Mouse (Mus musculus) forebrain, embryonic 14.5 days (tissue): ENCODE results near the gene Glra3. TPM values are rescaled to one million over a fixed set of nuclear protein-coding genes. Genes with fewer than 3 reads are reported as not detected.

Experiments
- ATAC-seq: fragments of 200-750 bp; cut with Nextera tagmentation; 2 replicates; pipeline ENCODE4 v1.8.0; 2017; ENCODE audit warnings: mild to moderate bottlenecking, moderate library complexity
- DNase-seq: peaks from one replicate; pipeline ENCODE4 v3.0.0-alpha.2; 2015; ENCODE audit warnings: low spot score
- H3K27ac ChIP-seq: fragments of 300-500 bp; sonication (generic); 2 replicates; pipeline ENCODE4 v1.5.1; 2014; ENCODE audit warnings: low read depth, mild to moderate bottlenecking, control low read depth, low read length, moderate library complexity
- H3K27me3 ChIP-seq: fragments of 300-500 bp; sonication (generic); replicated peaks from 2 replicates; pipeline ENCODE4 v1.6.1; 2014; ENCODE audit warnings: low read length, control low read depth, mixed read lengths; ENCODE audit not compliant: control insufficient read depth, insufficient read depth
- H3K36me3 ChIP-seq: fragments of 300-500 bp; sonication (generic); 2 replicates; pipeline ENCODE4 v1.6.1; 2014; ENCODE audit warnings: low read length, control low read depth; ENCODE audit not compliant: control insufficient read depth, insufficient read depth
- H3K4me1 ChIP-seq: fragments of 300-500 bp; sonication (generic); 2 replicates; pipeline ENCODE4 v1.6.1; 2014; ENCODE audit warnings: antibody characterized with exemption, low read length, control low read depth; ENCODE audit not compliant: control insufficient read depth, insufficient read depth
- H3K4me2 ChIP-seq: fragments of 300-500 bp; sonication (generic); 2 replicates; pipeline ENCODE4 v1.6.1; 2014; ENCODE audit warnings: mild to moderate bottlenecking, control low read depth, low read length
- H3K4me3 ChIP-seq: fragments of 300-500 bp; sonication (generic); 2 replicates; pipeline ENCODE4 v1.5.1; 2014; ENCODE audit warnings: low read depth, low read length, control low read depth
- H3K9ac ChIP-seq: fragments of 300-500 bp; sonication (generic); 2 replicates; pipeline ENCODE4 v1.6.1; 2014; ENCODE audit warnings: mild to moderate bottlenecking, low read length, control low read depth, moderate library complexity
- H3K9me3 ChIP-seq: fragments of 300-500 bp; sonication (generic); replicated peaks from 2 replicates; pipeline ENCODE4 v1.6.1; 2016; ENCODE audit warnings: low read length, control low read depth, mixed read lengths; ENCODE audit not compliant: control insufficient read depth
- WGBS: fragments of 180-500 bp; shearing (Covaris S2); extraction: QIAGEN DNeasy Blood & Tissue Kit; methylation state at CpG from one replicate; pipeline ENCODE4 v1.1.7; 2014; 5-methylcytosine and 5-hydroxymethylcytosine counted together
- polyA plus RNA-seq: library from polyadenylated mRNA; unstranded; fragments of >200 nt; fragmentation: Nextera tagmentation; extraction: Ambion mirVana; gene quantifications from 2 replicates; pipeline ENCODE4 v1.2.1, GENCODE M21; 2014

Gene Glra3
- 0.41 and 0.61 TPM in 2 replicates for polyA plus RNA-seq

GRCm38 (mm10) chr8:55939870-55940525 lies at the start of gene Glra3:
Gene Glra3, plus strand, starts transcription at chr8:55940460.
- Histone ChIP-seq H3K4me3 (peak within 1 kb of the TSS; percentile 35), H3K4me2 (peak within 1 kb of the TSS; percentile 70), H3K36me3 (no peaks in the 10 kb centered on the region), H3K9ac (peak within 1 kb of the TSS; percentile 43), H3K27ac (no peak within 1 kb of the TSS), H3K9me3 (no peaks in the 10 kb centered on the region), H3K4me1 (peaks cover 11% of the 10 kb centered on the region), H3K27me3 (no peaks in the 10 kb centered on the region)
- peak; percentile 99 for ATAC-seq
- 7% methylated on average over 11 of the region's 11 CpGs for WGBS
- peak; percentile 79 for DNase-seq

- Histone ChIP-seq H3K9ac (no peak within 1 kb of the TSS), H3K36me3 (no peaks in the 10 kb centered on the region), H3K9me3 (no peaks in the 10 kb centered on the region), H3K27me3 (no peaks in the 10 kb centered on the region), H3K4me2 (no peak within 1 kb of the TSS), H3K27ac (no peak within 1 kb of the TSS), H3K4me1 (no peaks in the 10 kb centered on the region), H3K4me3 (no peak within 1 kb of the TSS)
- WGBS: 90% methylated on average over 1 of the region's 1 CpGs
- ATAC-seq (no peak), DNase-seq (no peak)
Measured at GRCm38 (mm10) chr8:55906848-55907247, 33.4 kb upstream of the Glra3 start, which contains the start of gene Adam29. Gene Adam29, minus strand, starts transcription at chr8:55906948.

- H3K36me3 ChIP-seq: no peaks in the 10 kb centered on the region
Measured at GRCm38 (mm10) chr8:55940526-55940880, 243 bp downstream of the Glra3 start.

GRCm38 (mm10) chr8:55964759-55965320 lies 24.6 kb downstream of the Glra3 start:
- Histone ChIP-seq H3K9me3 (no peaks in the 10 kb centered on the region), H3K4me2 (no peak overlapping the region), H3K9ac (no peak overlapping the region), H3K4me3 (no peak overlapping the region), H3K36me3 (no peaks in the 10 kb centered on the region), H3K27ac (no peak overlapping the region), H3K4me1 (no peaks in the 10 kb centered on the region), H3K27me3 (peaks cover 6% of the 10 kb centered on the region)
- 9% methylated on average over 3 of the region's 3 CpGs for WGBS
- ATAC-seq: peak; percentile 95
- DNase-seq: peak; percentile 76

More at GRCm38 (mm10) chr8:55940526-55940880, 243 bp downstream of the Glra3 start:
- peak overlapping the region; percentile 43 for H3K9ac ChIP-seq
- H3K27ac ChIP-seq: no peak overlapping the region
- H3K9me3 ChIP-seq: no peaks in the 10 kb centered on the region
- peak overlapping the region; percentile 70 for H3K4me2 ChIP-seq
- no peaks in the 10 kb centered on the region for H3K27me3 ChIP-seq
- peak; percentile 87 for ATAC-seq
- H3K4me3 ChIP-seq: peak overlapping the region; percentile 35
- peak; percentile 70 for DNase-seq
- peaks cover 11% of the 10 kb centered on the region for H3K4me1 ChIP-seq
- WGBS: under 1% methylated on average over 8 of the region's 8 CpGs

GRCm38 (mm10) chr8:55997859-55998258 lies 57.6 kb downstream of the Glra3 start:
- no peaks in the 10 kb centered on the region for H3K27me3 ChIP-seq
- 59% methylated on average over 3 of the region's 3 CpGs for WGBS
- H3K27ac ChIP-seq: no peak overlapping the region
- H3K9me3 ChIP-seq: no peaks in the 10 kb centered on the region
- ATAC-seq (peak; percentile 62; the same call in 1 of the 2 replicates), DNase-seq (peak; percentile 59)
- no peaks in the 10 kb centered on the region for H3K36me3 ChIP-seq
- H3K4me1 ChIP-seq: no peaks in the 10 kb centered on the region
- no peak overlapping the region for H3K4me2 ChIP-seq
- no peak overlapping the region for H3K4me3 ChIP-seq
- no peak overlapping the region for H3K9ac ChIP-seq

- Histone ChIP-seq H3K4me3 (no peak overlapping the region), H3K4me1 (no peaks in the 10 kb centered on the region), H3K4me2 (no peak overlapping the region), H3K9me3 (no peaks in the 10 kb centered on the region), H3K27me3 (no peaks in the 10 kb centered on the region), H3K36me3 (no peaks in the 10 kb centered on the region), H3K27ac (no peak overlapping the region), H3K9ac (no peak overlapping the region)
- no peak for ATAC-seq
- DNase-seq: no peak
- 77% methylated on average over 2 of the region's 2 CpGs for WGBS
Measured at GRCm38 (mm10) chr8:56054324-56054723, 114.1 kb downstream of the Glra3 start.

GRCm38 (mm10) chr8:56063081-56063480 lies 122.8 kb downstream of the Glra3 start:
- Histone ChIP-seq H3K4me1 (no peaks in the 10 kb centered on the region), H3K9ac (no peak overlapping the region), H3K27ac (no peak overlapping the region), H3K36me3 (no peaks in the 10 kb centered on the region), H3K9me3 (no peaks in the 10 kb centered on the region), H3K4me2 (no peak overlapping the region), H3K27me3 (no peaks in the 10 kb centered on the region), H3K4me3 (no peak overlapping the region)
- WGBS: 23% methylated on average over 3 of the region's 3 CpGs
- ATAC-seq (no peak), DNase-seq (peak; percentile 33)

GRCm38 (mm10) chr8:56070486-56071254 lies 130.4 kb downstream of the Glra3 start:
- no peak overlapping the region for H3K9ac ChIP-seq
- 61% methylated on average over 2 of the region's 2 CpGs for WGBS
- ATAC-seq: no peak
- DNase-seq: no peak
- no peaks in the 10 kb centered on the region for H3K27me3 ChIP-seq
- no peak overlapping the region for H3K27ac ChIP-seq
- H3K4me1 ChIP-seq: no peaks in the 10 kb centered on the region
- no peak overlapping the region for H3K4me2 ChIP-seq
- no peaks in the 10 kb centered on the region for H3K9me3 ChIP-seq
- H3K36me3 ChIP-seq: no peaks in the 10 kb centered on the region
- H3K4me3 ChIP-seq: no peak overlapping the region

- H3K9me3 ChIP-seq: no peaks in the 10 kb centered on the region
- H3K27ac ChIP-seq: no peak overlapping the region
- no peaks in the 10 kb centered on the region for H3K4me1 ChIP-seq
- no peak overlapping the region for H3K4me2 ChIP-seq
- DNase-seq: no peak
- no peak overlapping the region for H3K9ac ChIP-seq
- H3K27me3 ChIP-seq: no peaks in the 10 kb centered on the region
- H3K4me3 ChIP-seq: no peak overlapping the region
- no peak for ATAC-seq
- no peaks in the 10 kb centered on the region for H3K36me3 ChIP-seq
Measured at GRCm38 (mm10) chr8:56083654-56084053, 143.4 kb downstream of the Glra3 start.
